Mouse (Mus musculus): ENCODE results near the gene Zbtb1.
"Not testable (repeated sequence)": the region's sequence is repeated elsewhere in the genome, so short reads cannot be mapped to it uniquely, and the experiment has no call there.

The Zbtb1 gene

GRCm38 (mm10) chr12:76404836-76405182 is 34.7 kb downstream of the Zbtb1 start:
- DNase-seq (ENCODE audit: low spot score): no peak

DNA sequence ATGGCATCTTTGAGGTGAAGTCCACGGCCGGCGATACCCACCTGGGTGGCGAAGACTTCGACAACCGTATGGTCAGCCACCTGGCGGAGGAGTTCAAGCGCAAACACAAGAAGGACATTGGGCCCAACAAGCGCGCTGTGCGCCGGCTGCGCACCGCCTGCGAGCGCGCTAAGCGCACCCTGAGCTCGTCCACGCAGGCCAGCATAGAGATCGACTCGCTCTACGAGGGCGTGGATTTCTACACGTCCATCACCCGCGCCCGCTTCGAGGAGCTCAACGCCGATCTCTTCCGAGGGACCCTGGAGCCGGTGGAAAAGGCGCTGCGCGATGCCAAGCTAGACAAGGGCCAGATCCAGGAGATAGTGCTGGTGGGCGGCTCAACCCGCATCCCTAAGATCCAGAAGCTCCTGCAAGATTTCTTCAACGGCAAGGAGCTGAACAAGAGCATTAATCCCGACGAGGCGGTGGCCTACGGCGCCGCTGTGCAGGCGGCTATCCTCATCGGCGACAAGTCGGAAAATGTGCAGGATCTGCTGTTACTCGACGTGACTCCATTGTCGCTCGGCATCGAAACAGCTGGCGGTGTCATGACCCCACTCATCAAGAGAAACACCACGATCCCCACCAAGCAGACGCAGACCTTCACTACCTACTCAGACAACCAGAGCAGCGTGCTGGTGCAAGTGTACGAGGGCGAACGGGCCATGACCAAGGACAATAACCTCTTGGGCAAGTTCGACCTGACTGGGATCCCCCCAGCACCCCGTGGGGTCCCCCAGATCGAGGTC is 35.3 kb downstream of the Zbtb1 start:
- DNase-seq (ENCODE audit: low spot score): peak; percentile 28

DNA sequence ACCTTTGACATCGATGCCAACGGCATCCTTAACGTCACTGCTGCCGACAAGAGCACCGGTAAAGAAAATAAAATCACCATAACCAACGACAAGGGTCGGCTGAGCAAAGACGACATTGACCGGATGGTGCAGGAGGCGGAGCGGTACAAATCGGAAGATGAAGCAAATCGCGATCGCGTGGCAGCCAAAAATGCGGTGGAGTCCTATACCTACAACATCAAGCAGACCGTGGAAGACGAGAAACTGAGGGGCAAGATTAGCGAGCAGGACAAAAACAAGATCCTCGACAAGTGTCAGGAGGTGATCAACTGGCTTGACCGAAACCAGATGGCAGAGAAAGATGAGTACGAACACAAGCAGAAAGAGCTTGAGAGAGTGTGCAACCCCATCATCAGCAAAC is 35.9 kb downstream of the Zbtb1 start:
- peak; percentile 70 for DNase-seq (ENCODE audit: low spot score)

- no peak for DNase-seq (ENCODE audit: low spot score)
These were observed 37.1 kb downstream of the Zbtb1 start for GRCm38 (mm10) chr12:76407184-76407583.

GRCm38 (mm10) chr12:76409166-76409565 is 39.1 kb downstream of the Zbtb1 start:
- DNase-seq (ENCODE audit: low spot score): peak; percentile 21

GRCm38 (mm10) chr12:76415383-76416010 is 45.4 kb downstream of the Zbtb1 start:
- no peak for DNase-seq (ENCODE audit: low spot score)

- peak; percentile 56 for DNase-seq (ENCODE audit: low spot score)
These were observed 47.4 kb downstream of the Zbtb1 start, which contains the start of gene Ppp1r36 for GRCm38 (mm10) chr12:76417433-76417854. Ppp1r36 (plus strand) TSS chr12:76417538.

- DNase-seq (ENCODE audit: low spot score): no peak
These were observed 48.3 kb downstream of the Zbtb1 start for GRCm38 (mm10) chr12:76418346-76418745.

GRCm38 (mm10) chr12:76425256-76425655 is 55.2 kb downstream of the Zbtb1 start:
- DNase-seq (ENCODE audit: low spot score): no peak

- DNase-seq (ENCODE audit: low spot score): no peak
These were observed 57.5 kb downstream of the Zbtb1 start for GRCm38 (mm10) chr12:76427546-76427945.

DNA sequence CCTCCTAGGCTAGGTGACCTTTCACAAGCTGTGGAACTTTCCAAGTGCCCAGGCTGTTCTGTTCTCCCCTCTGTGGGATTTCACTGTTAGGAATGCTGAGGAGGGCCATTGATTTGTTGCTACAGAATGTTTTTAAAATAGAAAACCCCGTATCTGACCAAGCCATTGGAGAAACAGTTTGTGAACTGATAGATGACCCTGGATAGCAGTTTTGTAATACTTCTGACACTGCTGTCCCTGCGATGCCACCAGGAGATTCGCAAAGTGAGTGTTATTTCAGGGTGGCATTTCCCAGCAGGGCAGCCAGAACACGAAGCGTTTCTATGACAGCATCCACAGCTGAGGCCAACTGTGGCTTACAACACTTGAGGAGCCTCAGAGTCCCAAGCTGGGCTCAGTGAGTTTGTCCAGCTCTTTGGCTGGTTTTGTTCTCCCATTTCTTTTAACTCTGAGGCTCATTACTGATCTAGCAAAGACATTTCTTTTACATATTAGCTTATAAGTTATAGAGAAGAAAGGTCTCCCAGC is 60.9 kb downstream of the Zbtb1 start:
- no peak for DNase-seq (ENCODE audit: low spot score)

DNA sequence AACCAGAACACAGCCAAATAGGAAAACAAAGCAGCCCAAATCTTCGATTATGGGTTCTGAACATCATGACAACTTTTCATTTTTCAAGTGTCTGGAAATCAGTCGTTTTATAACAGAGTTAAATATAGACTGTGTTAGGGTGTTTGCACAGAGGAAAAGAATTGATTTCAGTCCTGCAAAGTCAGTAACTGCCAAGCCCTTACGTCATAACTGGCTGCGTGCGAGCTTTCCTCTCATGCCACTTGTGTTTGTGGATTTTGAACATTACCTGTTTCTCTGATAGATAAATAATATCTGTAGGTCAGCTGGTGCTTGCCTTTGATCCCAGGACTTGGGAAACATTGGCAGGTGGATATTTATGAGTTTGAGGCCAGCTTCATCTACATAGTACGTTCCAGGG is 61.4 kb downstream of the Zbtb1 start:
- DNase-seq (ENCODE audit: low spot score): no peak

DNA sequence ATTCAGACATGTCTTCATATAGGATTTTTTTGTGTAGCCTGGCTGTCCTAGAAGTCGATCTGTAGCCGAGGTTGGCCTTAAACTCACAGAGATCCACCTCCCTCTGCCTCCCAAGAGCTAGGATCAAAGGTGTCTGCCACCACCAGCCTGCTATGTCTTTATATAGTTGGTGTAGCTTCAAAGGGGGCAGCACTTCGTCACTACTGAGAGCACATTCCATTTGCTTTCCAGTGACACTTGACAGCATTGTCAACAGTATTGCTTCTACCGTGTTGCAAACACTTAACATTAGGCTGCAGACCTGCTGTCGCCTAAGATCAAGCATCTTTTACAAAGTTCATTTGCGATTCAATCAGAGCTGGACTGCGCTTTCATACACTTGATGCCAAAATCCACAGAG is 64.0 kb downstream of the Zbtb1 start:
- DNase-seq (ENCODE audit: low spot score): no peak

- peak; percentile 29 for DNase-seq (ENCODE audit: low spot score)
These were observed 65.0 kb downstream of the Zbtb1 start for GRCm38 (mm10) chr12:76435084-76435483.

- no peak for DNase-seq (ENCODE audit: low spot score)
These were observed 65.5 kb downstream of the Zbtb1 start for GRCm38 (mm10) chr12:76435549-76435948.

DNA sequence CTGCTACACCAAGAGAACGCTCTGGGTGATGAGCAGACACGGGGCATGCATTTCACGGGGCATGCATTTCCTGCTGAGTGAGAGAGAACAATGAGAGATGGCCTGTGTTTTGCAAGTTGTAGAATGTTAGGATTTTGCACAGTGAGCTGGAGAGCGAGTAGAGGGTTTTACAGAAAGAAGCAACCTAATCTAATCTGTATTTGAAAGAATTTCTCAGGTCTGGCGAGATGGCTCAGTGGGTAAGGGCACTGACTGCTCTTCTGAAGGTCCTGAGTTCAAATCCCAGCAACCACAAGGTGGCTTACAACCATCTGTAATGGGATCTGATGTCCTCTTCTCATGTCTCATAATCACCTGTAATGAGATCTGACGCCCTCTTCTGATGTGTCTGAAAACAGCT is 73.4 kb downstream of the Zbtb1 start:
- not testable (repeated sequence) for DNase-seq (ENCODE audit: low spot score)

- no peak for DNase-seq (ENCODE audit: low spot score)
These were observed 74.3 kb downstream of the Zbtb1 start for GRCm38 (mm10) chr12:76444359-76444772.

DNA sequence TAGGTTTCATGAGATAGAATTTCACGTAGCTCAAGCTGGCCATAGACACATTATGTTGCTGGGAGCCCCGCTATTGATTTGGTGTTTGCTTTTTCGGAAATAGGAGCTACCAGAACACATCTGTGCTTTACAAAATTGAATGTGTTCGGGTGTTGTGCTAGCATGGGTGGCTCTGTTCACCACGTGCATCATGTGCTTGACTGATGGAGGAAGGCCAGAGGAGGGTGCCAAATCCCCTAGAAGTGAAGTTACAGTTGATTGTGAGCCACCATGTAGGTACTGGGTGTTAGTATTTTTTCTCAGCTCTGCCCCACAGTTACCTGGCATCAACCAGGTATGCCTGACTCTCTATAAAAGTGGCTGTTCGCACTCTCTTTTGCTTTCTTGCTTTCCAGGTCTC is 74.8 kb downstream of the Zbtb1 start:
- DNase-seq (ENCODE audit: low spot score): no peak

DNA sequence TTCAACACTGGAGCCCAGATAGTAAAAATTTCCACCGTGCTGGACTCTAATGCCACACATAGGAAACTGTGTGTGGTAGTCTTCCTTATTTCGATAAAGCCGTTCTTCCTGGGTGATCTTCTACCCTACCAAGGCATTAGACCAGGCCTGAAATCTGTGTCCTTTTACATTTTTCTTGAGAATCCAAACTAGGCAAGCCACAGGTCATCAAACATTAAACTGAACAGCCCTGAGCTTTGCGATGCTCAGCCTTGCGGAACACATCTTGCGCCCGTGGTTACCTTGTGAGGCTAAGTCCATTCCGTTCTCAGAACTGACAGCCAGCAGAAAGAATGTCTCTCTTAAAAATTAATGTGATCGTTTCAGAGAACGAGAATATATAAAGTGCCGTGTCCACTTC is 76.1 kb downstream of the Zbtb1 start:
- no peak for DNase-seq (ENCODE audit: low spot score)

Data from embryo, embryonic 10 days (tissue).